Mouse (Mus musculus): ENCODE data around the gene Slc37a3.

Slc37a3 gene

GRCm38 (mm10) chr6:39415762-39416161 is 38.3 kb upstream of the Slc37a3 start:
- H3K4me1 ChIP-seq (replicated peaks; ENCODE audit: low read depth, low read length) = peaks cover 53% of the 10 kb centered on the region
- TF ChIP-seq POU5F1 (IDR thresholded peaks at IDR 0.05; ENCODE audit: borderline replicate concordance, low read length) = no peak
- peak; percentile 77 for TF ChIP-seq CTCF (conservative IDR thresholded peaks at IDR 0.05; ENCODE audit: low read length)
- TF ChIP-seq NANOG (IDR thresholded peaks at IDR 0.05; ENCODE audit: borderline replicate concordance, low read length) = no peak
- no peaks in the 10 kb centered on the region for H3K27me3 ChIP-seq (ENCODE audit: insufficient read depth, low read length)
- peak overlapping the region; percentile 98 for H3K4me3 ChIP-seq (replicated peaks; ENCODE audit: low read length)
- peaks cover 72% of the 10 kb centered on the region for H3K36me3 ChIP-seq (ENCODE audit: insufficient read depth, low read length)
- no peaks in the 10 kb centered on the region for H3K9me3 ChIP-seq (ENCODE audit: low read length)

GRCm38 (mm10) chr6:39414106-39414505 is 36.6 kb upstream of the Slc37a3 start:
- Histone ChIP-seq H3K4me3 (replicated peaks; ENCODE audit: low read length) (peak overlapping the region; percentile 74), H3K36me3 (ENCODE audit: insufficient read depth, low read length) (peaks cover 86% of the 10 kb centered on the region), H3K4me1 (replicated peaks; ENCODE audit: low read depth, low read length) (peaks cover 69% of the 10 kb centered on the region), H3K27me3 (ENCODE audit: insufficient read depth, low read length) (no peaks in the 10 kb centered on the region), H3K9me3 (ENCODE audit: low read length) (no peaks in the 10 kb centered on the region)
- TF ChIP-seq NANOG (IDR thresholded peaks at IDR 0.05; ENCODE audit: borderline replicate concordance, low read length) (no peak), CTCF (conservative IDR thresholded peaks at IDR 0.05; ENCODE audit: low read length) (no peak), POU5F1 (IDR thresholded peaks at IDR 0.05; ENCODE audit: borderline replicate concordance, low read length) (no peak)

GRCm38 (mm10) chr6:39406480-39406879 is 29.0 kb upstream of the Slc37a3 start:
- TF ChIP-seq POU5F1 (IDR thresholded peaks at IDR 0.05; ENCODE audit: borderline replicate concordance, low read length) (no peak), NANOG (IDR thresholded peaks at IDR 0.05; ENCODE audit: borderline replicate concordance, low read length) (no peak), CTCF (conservative IDR thresholded peaks at IDR 0.05; ENCODE audit: low read length) (no peak)
- H3K4me3 ChIP-seq (replicated peaks; ENCODE audit: low read length) = no peak overlapping the region
- H3K36me3 ChIP-seq (ENCODE audit: insufficient read depth, low read length) = peaks cover 99% of the 10 kb centered on the region
- peaks cover 83% of the 10 kb centered on the region for H3K4me1 ChIP-seq (replicated peaks; ENCODE audit: low read depth, low read length)
- no peaks in the 10 kb centered on the region for H3K27me3 ChIP-seq (ENCODE audit: insufficient read depth, low read length)
- H3K9me3 ChIP-seq (ENCODE audit: low read length) = no peaks in the 10 kb centered on the region

- Histone ChIP-seq H3K36me3 (ENCODE audit: insufficient read depth, low read length) (peaks cover 99% of the 10 kb centered on the region), H3K4me1 (replicated peaks; ENCODE audit: low read depth, low read length) (peaks cover 88% of the 10 kb centered on the region), H3K4me3 (replicated peaks; ENCODE audit: low read length) (no peak overlapping the region), H3K9me3 (ENCODE audit: low read length) (no peaks in the 10 kb centered on the region), H3K27me3 (ENCODE audit: insufficient read depth, low read length) (no peaks in the 10 kb centered on the region)
- TF ChIP-seq NANOG (IDR thresholded peaks at IDR 0.05; ENCODE audit: borderline replicate concordance, low read length) (no peak), POU5F1 (IDR thresholded peaks at IDR 0.05; ENCODE audit: borderline replicate concordance, low read length) (no peak), CTCF (conservative IDR thresholded peaks at IDR 0.05; ENCODE audit: low read length) (no peak)
Measured at GRCm38 (mm10) chr6:39403136-39403535, 25.7 kb upstream of the Slc37a3 start.

- Histone ChIP-seq H3K36me3 (ENCODE audit: insufficient read depth, low read length) (peaks cover 100% of the 10 kb centered on the region), H3K4me1 (replicated peaks; ENCODE audit: low read depth, low read length) (peaks cover 94% of the 10 kb centered on the region), H3K9me3 (ENCODE audit: low read length) (no peaks in the 10 kb centered on the region), H3K27me3 (ENCODE audit: insufficient read depth, low read length) (no peaks in the 10 kb centered on the region), H3K4me3 (replicated peaks; ENCODE audit: low read length) (peak overlapping the region; percentile 69)
- TF ChIP-seq NANOG (IDR thresholded peaks at IDR 0.05; ENCODE audit: borderline replicate concordance, low read length) (no peak), POU5F1 (IDR thresholded peaks at IDR 0.05; ENCODE audit: borderline replicate concordance, low read length) (peak; percentile 27; the same call in 1 of the 2 replicates), CTCF (conservative IDR thresholded peaks at IDR 0.05; ENCODE audit: low read length) (peak; percentile 88)
Measured at GRCm38 (mm10) chr6:39400343-39400742, 22.9 kb upstream of the Slc37a3 start.

GRCm38 (mm10) chr6:39398342-39398741 is 20.9 kb upstream of the Slc37a3 start:
- Histone ChIP-seq H3K4me1 (replicated peaks; ENCODE audit: low read depth, low read length) (peaks cover 91% of the 10 kb centered on the region), H3K36me3 (ENCODE audit: insufficient read depth, low read length) (peaks cover 96% of the 10 kb centered on the region), H3K4me3 (replicated peaks; ENCODE audit: low read length) (peak overlapping the region; percentile 69), H3K27me3 (ENCODE audit: insufficient read depth, low read length) (no peaks in the 10 kb centered on the region), H3K9me3 (ENCODE audit: low read length) (no peaks in the 10 kb centered on the region)
- TF ChIP-seq CTCF (conservative IDR thresholded peaks at IDR 0.05; ENCODE audit: low read length) = no peak
- TF ChIP-seq NANOG (IDR thresholded peaks at IDR 0.05; ENCODE audit: borderline replicate concordance, low read length) = no peak
- TF ChIP-seq POU5F1 (IDR thresholded peaks at IDR 0.05; ENCODE audit: borderline replicate concordance, low read length) = no peak

- H3K4me3 ChIP-seq (replicated peaks; ENCODE audit: low read length) = peak overlapping the region; percentile 69
Measured at GRCm38 (mm10) chr6:39397046-39397445, 19.6 kb upstream of the Slc37a3 start.

GRCm38 (mm10) chr6:39395916-39396315 is 18.4 kb upstream of the Slc37a3 start:
- Histone ChIP-seq H3K4me1 (replicated peaks; ENCODE audit: low read depth, low read length) (peaks cover 78% of the 10 kb centered on the region), H3K27me3 (ENCODE audit: insufficient read depth, low read length) (no peaks in the 10 kb centered on the region), H3K36me3 (ENCODE audit: insufficient read depth, low read length) (peaks cover 95% of the 10 kb centered on the region), H3K9me3 (ENCODE audit: low read length) (no peaks in the 10 kb centered on the region), H3K4me3 (replicated peaks; ENCODE audit: low read length) (no peak overlapping the region)
- TF ChIP-seq CTCF (conservative IDR thresholded peaks at IDR 0.05; ENCODE audit: low read length) (no peak), NANOG (IDR thresholded peaks at IDR 0.05; ENCODE audit: borderline replicate concordance, low read length) (no peak), POU5F1 (IDR thresholded peaks at IDR 0.05; ENCODE audit: borderline replicate concordance, low read length) (no peak)

More at GRCm38 (mm10) chr6:39397046-39397445, 19.6 kb upstream of the Slc37a3 start:
- no peaks in the 10 kb centered on the region for H3K9me3 ChIP-seq (ENCODE audit: low read length)
- no peaks in the 10 kb centered on the region for H3K27me3 ChIP-seq (ENCODE audit: insufficient read depth, low read length)
- H3K4me1 ChIP-seq (replicated peaks; ENCODE audit: low read depth, low read length) = peaks cover 89% of the 10 kb centered on the region
- no peak for TF ChIP-seq NANOG (IDR thresholded peaks at IDR 0.05; ENCODE audit: borderline replicate concordance, low read length)
- TF ChIP-seq POU5F1 (IDR thresholded peaks at IDR 0.05; ENCODE audit: borderline replicate concordance, low read length) = no peak
- no peak for TF ChIP-seq CTCF (conservative IDR thresholded peaks at IDR 0.05; ENCODE audit: low read length)
- H3K36me3 ChIP-seq (ENCODE audit: insufficient read depth, low read length) = peaks cover 96% of the 10 kb centered on the region

GRCm38 (mm10) chr6:39395471-39395870 is 18.0 kb upstream of the Slc37a3 start:
- peaks cover 77% of the 10 kb centered on the region for H3K4me1 ChIP-seq (replicated peaks; ENCODE audit: low read depth, low read length)
- H3K9me3 ChIP-seq (ENCODE audit: low read length) = no peaks in the 10 kb centered on the region
- H3K4me3 ChIP-seq (replicated peaks; ENCODE audit: low read length) = no peak overlapping the region
- H3K27me3 ChIP-seq (ENCODE audit: insufficient read depth, low read length) = no peaks in the 10 kb centered on the region
- peaks cover 95% of the 10 kb centered on the region for H3K36me3 ChIP-seq (ENCODE audit: insufficient read depth, low read length)
- no peak for TF ChIP-seq NANOG (IDR thresholded peaks at IDR 0.05; ENCODE audit: borderline replicate concordance, low read length)
- TF ChIP-seq POU5F1 (IDR thresholded peaks at IDR 0.05; ENCODE audit: borderline replicate concordance, low read length) = no peak
- TF ChIP-seq CTCF (conservative IDR thresholded peaks at IDR 0.05; ENCODE audit: low read length) = no peak
